Mouse (Mus musculus) layer of hippocampus, adult 18-20 months (tissue): ENCODE measurements at regions not wholly inside any gene's neighbourhood (a gene's known extent, or its start where the extent isn't known, plus 50 kb on each side); places are given as distances from the start of the nearest gene placed in this dataset.

Experiments
- DNase-seq, 2 experiments: peaks; one replicate each; pipeline ENCODE4 v3.0.0; 2022; ENCODE audit warnings: low spot score in 2 of 2

DNA sequence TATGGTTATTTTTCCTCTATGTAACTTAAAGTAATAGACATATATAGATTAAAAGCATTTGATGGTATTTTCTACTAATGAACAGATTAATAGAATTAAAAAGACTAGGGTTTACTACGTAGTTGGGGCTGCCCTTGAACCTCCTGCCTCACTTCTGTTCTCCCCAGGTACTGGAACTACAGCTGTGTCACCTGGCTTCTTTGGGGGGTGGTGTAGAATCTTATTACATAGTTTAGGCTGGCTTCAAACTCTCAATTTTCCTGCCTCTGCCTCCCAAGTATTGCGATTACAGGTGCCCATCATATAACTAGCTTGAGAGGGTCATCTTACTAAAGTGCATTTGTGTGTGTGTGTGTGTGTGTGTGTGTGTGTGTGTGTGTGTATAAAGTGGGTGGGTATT lies 175.0 kb downstream of the Rab11fip4 start:
- DNase-seq: no peak

DNA sequence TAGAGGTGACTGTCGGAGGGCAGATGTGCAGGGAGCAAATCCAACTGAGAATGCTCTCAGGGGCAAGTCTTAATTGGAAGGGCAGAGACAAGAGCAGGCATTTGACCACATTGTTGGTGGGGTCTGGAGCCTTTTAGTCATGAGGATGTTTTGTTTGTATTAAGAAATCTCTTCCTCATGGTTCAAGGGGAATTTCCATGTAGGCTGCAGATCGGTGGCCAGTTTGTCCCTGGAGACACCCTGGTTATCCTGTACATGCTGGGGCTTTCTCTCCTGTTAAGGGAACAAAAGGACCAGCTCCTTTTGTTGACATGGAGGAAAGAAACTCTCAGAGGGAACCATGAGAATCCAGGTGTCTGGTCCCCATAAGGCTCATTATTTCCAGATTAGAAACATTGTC lies 174.4 kb downstream of the Rab11fip4 start:
- no peak for DNase-seq

DNA sequence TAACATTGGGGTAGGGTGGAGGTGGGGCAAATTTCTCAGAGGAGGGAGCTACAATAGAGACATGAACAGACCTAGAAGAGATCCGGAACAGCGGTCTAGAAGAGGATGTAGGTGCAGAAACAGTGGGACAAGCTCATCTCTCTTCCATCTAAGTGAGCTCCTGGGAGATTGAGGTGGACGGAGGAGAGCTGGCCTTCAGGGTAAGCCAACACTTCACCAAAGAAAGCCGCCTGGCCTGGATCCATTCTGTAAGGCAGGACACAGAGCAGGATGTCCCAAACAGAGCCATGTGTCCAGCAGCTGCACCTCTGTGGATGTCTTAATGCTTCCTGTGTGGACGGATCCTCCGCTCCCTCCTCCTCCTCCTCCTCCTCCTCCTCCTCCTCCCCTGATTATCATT lies 173.0 kb downstream of the Rab11fip4 start:
- no peak for DNase-seq

DNA sequence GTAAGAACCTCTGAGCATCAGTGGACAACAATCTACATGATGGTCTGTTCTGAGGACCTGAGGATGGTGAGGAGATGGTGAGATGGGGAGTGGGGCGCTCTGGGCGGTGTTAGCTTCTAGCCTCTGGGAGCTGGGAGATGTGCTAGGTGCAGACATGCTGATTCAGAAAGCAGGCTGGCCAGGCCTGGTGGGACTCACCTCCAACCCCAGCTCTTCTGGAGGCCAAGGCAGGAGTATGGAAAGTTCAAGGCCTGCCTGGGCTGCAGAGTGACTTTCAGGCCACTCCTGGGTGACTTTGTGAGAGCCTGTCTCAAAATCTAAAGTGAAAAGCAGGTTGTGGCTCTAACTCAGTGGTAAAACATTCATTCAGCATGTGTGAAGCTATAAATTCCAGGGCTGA lies 171.6 kb downstream of the Rab11fip4 start:
- DNase-seq: no peak

DNA sequence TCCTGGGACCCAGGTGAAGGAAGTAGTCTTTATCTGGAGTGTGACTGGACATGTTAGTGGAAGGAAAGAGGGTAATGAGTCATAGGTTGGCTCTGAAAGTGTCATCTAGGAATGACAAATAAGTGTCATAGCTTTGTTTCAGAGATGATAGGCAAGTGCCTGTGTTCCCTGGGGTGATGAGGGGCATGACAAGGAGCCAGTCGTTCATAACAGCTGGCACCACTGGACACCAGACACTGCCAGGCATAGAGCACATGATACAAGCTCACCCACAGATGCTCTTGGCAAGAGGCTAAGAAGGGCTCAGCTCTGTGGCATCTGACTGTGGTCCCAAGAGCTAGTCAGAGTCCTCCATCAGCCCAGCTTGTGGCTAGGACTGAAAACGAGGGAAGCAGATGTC lies 171.0 kb downstream of the Rab11fip4 start:
- DNase-seq: no peak

DNA sequence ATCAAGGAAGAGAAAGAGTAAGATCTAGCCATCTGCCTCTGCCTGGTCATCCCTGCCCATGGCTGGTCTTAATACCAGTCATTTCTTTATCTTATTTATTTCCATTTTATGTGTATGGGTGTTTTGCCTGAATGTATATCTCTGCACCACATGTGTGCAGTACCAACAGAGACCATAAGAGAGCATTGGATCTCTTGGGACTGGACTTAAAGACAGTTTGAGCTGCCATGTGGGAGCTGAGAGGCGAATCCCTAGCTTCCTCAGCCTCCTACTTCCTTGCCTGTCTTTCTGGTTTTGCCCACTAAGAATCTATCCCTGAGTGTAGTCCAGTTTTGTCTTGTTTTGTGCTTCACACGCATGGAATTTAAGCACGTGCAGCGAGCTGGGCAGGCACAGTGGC lies 169.5 kb downstream of the Rab11fip4 start:
- no peak for DNase-seq

DNA sequence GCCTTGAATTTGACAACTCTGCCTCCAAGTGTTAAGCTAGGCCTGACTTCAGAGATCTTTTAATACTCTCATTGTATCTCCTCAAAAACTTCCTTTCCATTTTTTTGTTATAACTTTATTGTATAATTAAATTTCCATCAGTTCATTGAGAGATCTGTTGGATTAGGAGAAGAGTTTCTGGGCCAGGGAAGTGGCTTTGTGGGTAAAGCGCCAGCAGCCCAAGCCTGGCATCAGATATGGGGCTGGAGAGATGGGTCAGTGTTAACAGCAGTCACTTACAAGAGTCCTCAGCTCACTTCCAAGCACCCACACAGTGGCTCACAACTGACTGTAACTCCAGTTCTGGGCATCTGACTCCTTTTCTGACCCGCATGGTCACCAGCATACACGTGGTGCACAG lies 167.3 kb downstream of the Rab11fip4 start:
- DNase-seq: no peak

DNA sequence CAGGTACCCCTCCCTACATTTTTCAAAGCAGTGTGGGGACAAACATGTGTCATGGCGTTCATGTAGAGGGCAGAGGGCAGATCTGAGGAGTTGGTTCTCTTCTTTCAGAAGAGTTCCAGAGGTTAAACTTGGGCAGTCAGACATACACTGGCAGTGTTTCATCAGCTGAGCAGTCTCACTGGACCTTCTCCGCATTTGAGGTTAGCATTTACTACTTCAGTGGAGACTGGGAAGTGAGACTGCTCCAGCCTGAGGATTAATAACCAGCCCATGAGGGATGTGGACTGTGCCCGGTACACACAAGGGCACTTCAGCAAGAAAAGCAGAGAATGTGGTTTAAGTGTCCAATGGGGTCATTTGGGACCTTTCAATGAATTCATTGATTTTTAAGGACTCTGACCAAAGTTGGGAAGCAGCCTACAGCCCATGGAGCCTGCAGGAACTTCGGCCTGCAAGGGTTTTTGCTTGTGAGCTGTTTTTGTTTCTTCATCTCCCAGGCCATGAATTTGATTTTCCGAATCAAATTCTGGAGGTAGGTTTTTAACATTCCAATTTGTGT lies 166.6 kb downstream of the Rab11fip4 start:
- DNase-seq: no peak

DNA sequence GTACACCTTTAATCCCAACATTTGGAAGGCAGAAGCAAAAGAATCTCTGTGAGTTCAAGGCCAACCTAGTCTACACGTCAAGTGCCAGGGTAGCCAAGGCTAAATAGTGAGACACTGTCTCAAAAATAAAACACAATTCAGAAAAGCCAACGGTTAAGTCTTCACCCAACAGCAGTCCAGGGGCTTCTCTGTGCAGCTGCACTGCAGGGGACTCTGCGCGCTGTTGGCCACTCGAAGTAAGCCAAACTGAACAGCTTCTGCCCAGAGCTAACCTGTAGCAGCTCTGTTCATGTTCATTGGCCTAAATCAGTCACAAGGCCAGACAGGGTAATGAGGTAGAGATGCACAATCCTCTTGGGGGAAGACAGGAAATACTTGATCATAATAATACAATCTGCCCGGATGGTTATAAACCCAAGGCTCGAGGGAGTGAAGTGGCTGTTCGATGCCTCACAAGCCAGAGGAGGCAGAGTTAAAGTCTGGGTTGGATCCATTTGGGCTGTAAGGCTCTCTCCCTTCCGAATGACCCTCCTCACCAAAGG lies 165.4 kb downstream of the Rab11fip4 start:
- no peak for DNase-seq

DNA sequence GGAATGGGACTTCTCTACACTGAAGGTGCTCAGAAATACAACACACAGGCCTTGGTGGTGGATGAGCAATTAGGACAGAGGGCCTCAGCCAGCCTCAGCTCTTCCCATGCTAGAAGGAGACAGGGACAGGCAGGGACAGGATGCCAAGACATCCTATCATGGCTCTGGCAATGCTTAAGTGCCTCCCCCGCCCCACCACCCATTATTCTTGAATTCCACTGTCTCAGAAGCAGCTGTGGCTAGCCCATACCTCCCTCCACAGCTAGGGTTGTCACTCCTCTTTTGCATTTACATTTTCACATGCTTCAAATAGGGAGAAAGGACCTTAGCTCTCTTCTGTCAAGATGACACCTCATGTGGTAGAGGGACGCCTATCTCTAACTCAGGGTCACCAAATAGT lies 162.5 kb downstream of the Rab11fip4 start:
- no peak for DNase-seq

DNA sequence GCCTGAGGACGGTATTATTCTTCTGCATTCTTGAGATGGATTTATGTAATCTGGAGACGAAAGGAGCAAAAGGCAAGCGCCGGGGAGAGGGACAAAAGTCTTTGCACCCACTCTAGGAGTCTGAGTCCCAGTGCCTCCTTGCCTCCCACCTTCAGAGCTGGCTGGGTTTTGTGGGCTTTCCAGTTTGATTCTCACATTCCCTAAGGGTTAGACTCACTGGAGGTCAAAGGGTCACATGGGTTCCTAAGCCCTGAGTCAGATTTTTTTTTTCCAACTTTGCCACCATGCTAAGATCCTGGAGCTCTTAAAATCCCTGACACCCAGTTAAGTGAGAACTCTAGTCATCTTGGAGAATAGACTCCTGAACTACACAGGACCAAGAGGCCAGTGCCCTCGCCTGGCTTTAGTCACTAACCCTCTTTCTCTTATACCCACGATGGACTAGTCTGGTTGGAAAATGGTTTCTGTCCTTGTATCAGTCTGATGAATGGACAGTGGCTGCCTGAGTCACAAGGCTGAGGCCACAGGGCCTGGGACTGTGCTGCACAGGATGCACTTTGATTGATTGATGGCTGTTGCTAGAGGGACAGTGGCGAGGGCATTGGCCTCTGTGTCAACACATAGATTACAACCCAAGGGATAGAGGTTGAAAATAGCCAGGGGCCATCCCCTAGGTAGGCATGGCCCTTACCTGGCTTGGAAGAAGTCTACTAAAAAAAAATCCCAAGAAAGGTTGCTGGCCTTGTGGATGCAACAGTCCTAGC lies 161.9 kb downstream of the Rab11fip4 start:
- DNase-seq: no peak

DNA sequence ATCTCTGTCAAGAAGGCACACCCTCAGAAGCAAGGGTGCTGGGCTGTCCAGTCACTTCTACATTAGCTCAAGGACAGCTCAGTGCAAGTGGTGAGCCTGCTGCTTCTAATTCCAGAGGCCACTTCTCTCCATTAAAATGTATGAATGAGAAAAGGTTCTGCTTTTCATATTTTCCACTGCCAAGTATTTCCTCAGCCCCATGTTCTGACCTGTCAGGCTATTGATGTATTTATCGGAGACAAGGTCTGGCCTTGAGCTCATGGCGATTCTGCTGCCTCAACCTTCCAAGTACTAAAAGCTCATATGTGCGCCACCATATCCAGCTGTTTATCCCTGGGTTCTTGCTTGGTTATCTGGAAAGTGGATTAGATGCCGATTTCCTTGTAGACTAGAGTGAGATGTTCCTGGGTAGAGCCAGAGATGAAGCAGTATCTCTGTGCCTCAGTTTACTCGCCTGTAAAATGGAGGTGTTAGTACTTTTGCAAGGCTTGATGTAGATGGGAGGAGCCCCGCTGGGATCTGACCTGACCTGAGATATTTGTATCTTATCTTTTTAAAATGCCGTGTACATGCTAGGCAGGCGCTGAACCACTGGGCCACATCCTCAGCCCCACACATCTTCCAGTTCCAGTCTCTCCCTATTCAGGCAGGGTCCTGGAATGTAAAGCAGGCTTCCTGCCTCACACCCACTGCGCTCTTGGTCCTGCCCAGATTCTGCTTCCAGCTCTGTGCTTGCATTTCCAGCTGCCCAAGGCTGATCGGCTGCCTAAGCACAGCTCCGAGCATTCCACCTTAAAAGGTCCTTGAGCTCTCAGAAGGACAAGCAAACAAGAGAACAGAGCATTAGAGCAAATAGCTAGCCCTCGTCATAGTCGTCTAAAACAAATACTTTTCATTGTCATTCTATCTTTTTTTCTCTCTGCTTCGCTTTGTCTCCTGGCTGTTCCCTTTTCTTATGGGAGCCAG lies 161.0 kb downstream of the Rab11fip4 start:
- no peak for DNase-seq

DNA sequence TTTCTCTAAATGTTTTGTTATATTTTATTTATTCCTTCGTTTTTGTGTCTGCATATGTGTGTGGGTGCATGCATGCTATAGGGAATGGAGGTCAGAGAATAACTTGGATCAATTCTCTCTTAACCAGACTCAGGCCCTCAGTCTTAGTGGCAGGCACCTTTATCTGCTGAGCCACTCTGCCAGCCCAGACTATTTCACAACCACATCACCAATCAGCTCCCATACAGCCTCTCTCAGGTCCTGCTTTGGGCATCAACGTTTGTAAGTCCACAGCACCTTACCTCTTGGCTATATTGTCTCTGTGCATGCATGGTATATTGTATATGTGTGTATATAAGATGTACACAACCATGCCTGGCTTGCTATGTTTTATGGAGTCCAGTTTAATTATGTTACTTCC lies 159.9 kb downstream of the Rab11fip4 start:
- DNase-seq: no peak

DNA sequence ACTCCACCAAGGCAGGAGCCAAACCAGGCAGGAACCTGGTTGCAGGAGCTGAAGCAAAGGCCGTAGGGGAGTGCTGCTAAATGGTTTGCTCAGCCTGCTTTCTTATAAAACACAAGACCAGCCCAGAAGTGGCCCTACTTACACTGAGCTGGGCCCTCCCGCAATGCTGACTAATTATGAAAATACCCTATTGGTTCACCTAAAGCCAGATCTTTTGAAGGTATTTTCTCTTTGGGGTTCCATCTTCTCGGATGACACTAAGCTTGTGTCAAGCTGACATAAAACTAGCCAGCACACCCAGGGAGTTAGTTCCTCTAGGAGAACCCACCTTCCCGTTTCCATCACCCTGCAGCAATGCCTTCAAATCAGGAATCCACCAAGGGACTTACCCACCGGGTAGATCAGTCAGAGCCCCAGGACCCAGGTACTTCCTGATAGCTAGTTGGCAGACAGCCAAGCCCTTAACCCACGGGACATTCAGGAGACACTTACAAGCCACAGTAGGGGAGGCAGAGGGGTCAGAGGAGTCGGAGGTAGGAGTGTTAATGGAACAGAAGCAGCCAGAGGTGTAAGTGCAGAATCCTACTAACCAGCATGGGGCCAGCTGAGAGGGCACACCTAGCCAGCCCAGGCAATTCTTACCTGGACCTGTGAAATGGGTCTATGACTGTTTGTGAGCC lies 158.9 kb downstream of the Rab11fip4 start:
- DNase-seq: no peak

DNA sequence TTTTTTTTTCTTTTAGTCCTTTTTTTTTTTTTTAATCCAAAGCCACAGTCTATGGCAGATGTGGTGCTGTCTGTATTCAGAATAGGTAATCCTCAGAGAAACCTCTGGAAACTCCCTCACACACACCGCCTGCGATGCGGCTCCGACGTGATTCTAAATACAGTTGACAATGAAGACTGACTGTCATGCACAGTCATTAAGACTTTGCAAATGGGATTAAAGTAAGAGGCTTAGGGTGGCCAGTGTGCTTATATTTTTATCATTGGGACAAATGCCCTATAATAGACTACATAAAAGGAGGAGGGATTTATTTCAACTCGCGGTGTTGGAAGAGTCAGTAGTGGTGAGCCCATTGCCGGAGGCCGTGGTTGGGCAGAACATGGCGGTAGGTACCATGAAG lies 158.1 kb downstream of the Rab11fip4 start:
- DNase-seq: no peak

DNA sequence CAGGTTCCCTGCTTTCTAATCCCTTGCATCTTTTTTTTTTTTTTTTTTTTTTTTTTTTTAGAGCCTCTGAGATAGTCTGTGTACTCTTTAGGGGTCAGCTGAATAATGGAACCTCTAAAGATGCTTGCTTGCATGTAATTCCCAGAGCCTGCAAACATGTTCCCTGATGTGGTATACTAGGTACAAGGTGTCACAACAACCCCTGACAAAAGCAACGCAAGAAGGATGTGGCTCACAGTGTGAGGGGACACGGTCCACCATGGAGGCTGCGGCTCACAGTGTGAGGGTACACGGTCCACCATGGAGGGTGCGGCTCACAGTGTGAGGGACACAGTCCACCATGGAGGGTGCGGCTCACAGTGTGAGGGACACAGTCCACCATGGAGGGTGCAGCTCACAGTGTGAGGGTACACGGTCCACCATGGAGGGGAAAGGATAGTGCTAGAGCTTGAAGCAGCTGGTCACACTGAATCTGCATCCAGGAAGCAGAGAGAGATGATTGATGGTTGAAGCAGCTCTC lies 157.7 kb downstream of the Rab11fip4 start:
- no peak for DNase-seq

DNA sequence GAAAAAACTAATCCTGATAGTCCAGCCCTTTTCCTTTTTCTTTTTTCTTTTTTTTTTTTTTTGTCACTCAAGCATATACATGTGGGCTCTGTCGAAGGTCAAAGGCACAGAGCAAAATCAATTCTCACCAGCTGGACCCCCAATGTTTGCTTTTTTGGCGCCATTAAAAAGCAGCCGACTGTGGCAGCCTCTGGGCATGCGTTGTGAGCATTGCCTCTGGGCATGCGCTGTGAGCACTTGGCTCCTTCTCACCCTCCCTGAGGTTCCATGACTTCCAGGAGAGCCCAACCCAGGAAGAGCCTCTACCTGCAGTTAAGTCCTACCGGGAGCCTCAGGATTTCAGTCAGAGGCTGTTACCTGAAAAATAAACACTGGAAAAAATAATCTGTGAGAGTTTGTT lies 156.8 kb downstream of the Rab11fip4 start:
- no peak for DNase-seq
